Mouse (Mus musculus) liver, postnatal 0 days (tissue): ENCODE measurements around the gene Armc7. TPM values are rescaled to one million over a fixed set of nuclear protein-coding genes. Genes with fewer than 3 reads are reported as not detected.

Experiments
- ATAC-seq: fragments of 200-750 bp; cut with Nextera tagmentation; 2 replicates; pipeline ENCODE4 v1.8.0; 2017; ENCODE audit warnings: mild to moderate bottlenecking, moderate library complexity
- DNase-seq: peaks from one replicate; pipeline ENCODE4 v3.0.0-alpha.2; 2016
- H3K27ac ChIP-seq: fragments of 300-500 bp; sonication (generic); 2 replicates; pipeline ENCODE4 v1.5.1; 2014; ENCODE audit warnings: antibody characterized with exemption, moderate library complexity, mild to moderate bottlenecking, low read depth
- H3K27me3 ChIP-seq: fragments of 300-500 bp; sonication (generic); 2 replicates; pipeline ENCODE4 v1.6.1; 2014; ENCODE audit warnings: low read length, control low read depth, mixed read lengths; ENCODE audit not compliant: insufficient read depth
- H3K36me3 ChIP-seq: fragments of 300-500 bp; sonication (generic); replicated peaks from 2 replicates; pipeline ENCODE4 v1.6.1; 2014; ENCODE audit warnings: mild to moderate bottlenecking, control low read depth, low read length, moderate library complexity, mixed read lengths; ENCODE audit not compliant: insufficient read depth
- H3K4me1 ChIP-seq: fragments of 300-500 bp; sonication (generic); 2 replicates; pipeline ENCODE4 v1.6.1; 2014; ENCODE audit warnings: antibody characterized with exemption, mild to moderate bottlenecking, control low read depth; ENCODE audit not compliant: insufficient read depth
- H3K4me2 ChIP-seq: fragments of 300-500 bp; sonication (generic); 2 replicates; pipeline ENCODE4 v1.6.1; 2014; ENCODE audit warnings: low read depth, mild to moderate bottlenecking, low read length, moderate library complexity, mixed read lengths
- H3K4me3 ChIP-seq: fragments of 300-500 bp; sonication (generic); 2 replicates; pipeline ENCODE4 v1.5.1; 2014; ENCODE audit warnings: low read depth, low read length
- H3K9ac ChIP-seq: fragments of 300-500 bp; sonication (generic); replicated peaks from 2 replicates; pipeline ENCODE4 v1.6.1; 2014; ENCODE audit warnings: mild to moderate bottlenecking, moderate library complexity
- H3K9me3 ChIP-seq: fragments of 300-500 bp; sonication (generic); 2 replicates; pipeline ENCODE4 v1.6.1; 2016; ENCODE audit warnings: mild to moderate bottlenecking, control low read depth, low read length, mixed read lengths
- CTCF ChIP-seq: sonication (generic); IDR thresholded peaks from 2 replicates; pipeline ENCODE4 v1.5.1; 2016; ENCODE audit warnings: antibody characterized with exemption, low read depth
- EP300 ChIP-seq: IDR thresholded peaks from 2 replicates; pipeline ENCODE4 v1.6.1; 2016; ENCODE audit warnings: antibody characterized with exemption, low read depth, mild to moderate bottlenecking
- WGBS: fragments of 180-500 bp; shearing (Covaris S2); extraction: QIAGEN DNeasy Blood & Tissue Kit; methylation state at CpG from one replicate; pipeline ENCODE4 v1.1.7; 2014; ENCODE audit not compliant: insufficient replicate concordance; 5-methylcytosine and 5-hydroxymethylcytosine counted together
- polyA plus RNA-seq: library from polyadenylated mRNA; unstranded; fragments of >200 nt; fragmentation: Nextera tagmentation; extraction: Ambion mirVana; gene quantifications from 2 replicates; pipeline ENCODE4 v1.2.1, GENCODE M21; 2015

Gene Armc7
- polyA plus RNA-seq, 1 experiment from 2014 or later: 3.9 TPM

- peak overlapping the region; percentile 95 for H3K4me2 ChIP-seq
- no peaks in the 10 kb centered on the region for H3K9me3 ChIP-seq
- H3K27me3 ChIP-seq: no peaks in the 10 kb centered on the region
- peaks cover 42% of the 10 kb centered on the region for H3K4me1 ChIP-seq
- DNase-seq (peak; percentile 65), ATAC-seq (peak; percentile 69)
- TF ChIP-seq CTCF: no peak
- TF ChIP-seq EP300: no peak
- H3K36me3 ChIP-seq: no peaks in the 10 kb centered on the region
- peak overlapping the region; percentile 91 for H3K27ac ChIP-seq
- under 1% methylated on average over 52 of the region's 57 CpGs for WGBS
- H3K9ac ChIP-seq: peak overlapping the region; percentile 98
- H3K4me3 ChIP-seq: peak overlapping the region; percentile 98
These were observed 38.1 kb downstream of the Armc7 start for GRCm38 (mm10) chr11:115513271-115514237.

DNA sequence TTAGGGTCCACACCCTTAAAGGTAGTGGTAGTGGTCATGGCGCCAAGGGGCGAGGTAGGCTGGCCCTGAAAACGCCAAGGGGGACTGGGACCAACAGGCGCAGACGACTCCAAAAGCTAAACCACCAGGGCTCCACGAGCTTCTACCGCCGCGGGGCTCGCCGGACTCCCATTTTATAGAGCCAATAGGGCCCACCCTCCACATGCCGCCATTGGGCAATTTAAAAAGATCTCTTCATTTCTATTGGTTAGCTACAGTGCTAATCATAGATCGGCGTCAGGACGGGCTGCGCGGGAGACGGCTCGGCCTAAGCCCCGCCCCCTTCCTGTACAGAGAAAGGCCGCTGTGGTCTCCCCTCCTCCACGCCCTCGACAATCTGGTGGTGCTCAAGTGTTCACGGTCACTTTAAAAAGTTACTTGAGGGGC lies 38.8 kb downstream of the Armc7 start, which contains the start of gene Jpt1:
Jpt1 (minus strand) TSS at position 150 of the 426 bp plus-strand sequence.
- DNase-seq (peak; percentile 95), ATAC-seq (peak; percentile 91)
- Histone ChIP-seq H3K27me3 (no peaks in the 10 kb centered on the region), H3K27ac (peak within 1 kb of the TSS; percentile 91), H3K9ac (peak within 1 kb of the TSS; percentile 98), H3K4me3 (peak within 1 kb of the TSS; percentile 98), H3K36me3 (no peaks in the 10 kb centered on the region), H3K4me1 (peaks cover 38% of the 10 kb centered on the region), H3K4me2 (peak within 1 kb of the TSS; percentile 95), H3K9me3 (no peaks in the 10 kb centered on the region)
- WGBS: under 1% methylated on average over 24 of the region's 24 CpGs
- TF ChIP-seq EP300: peak; percentile 72; the same call in 1 of the 2 replicates
- no peak for TF ChIP-seq CTCF

DNA sequence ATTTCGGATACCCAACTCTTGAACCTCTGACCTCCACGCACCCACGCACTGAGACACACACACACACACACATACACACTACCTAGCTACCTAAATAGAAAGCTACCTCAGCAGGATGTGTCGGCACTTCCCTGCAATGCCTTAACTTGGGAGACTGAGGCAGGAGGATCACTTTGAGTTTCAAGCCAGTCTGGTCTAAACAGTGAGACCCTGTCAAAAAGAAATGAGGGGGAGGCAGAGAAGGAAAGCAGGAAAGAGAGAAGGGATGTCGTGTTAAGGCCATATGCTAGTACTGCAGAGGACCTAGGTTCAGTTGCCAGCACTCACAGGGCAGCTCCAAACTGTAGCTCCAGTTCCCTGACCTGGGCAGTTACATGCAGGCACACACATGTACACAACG lies 39.6 kb downstream of the Armc7 start:
- 62% methylated on average over 6 of the region's 6 CpGs for WGBS
- H3K4me3 ChIP-seq: no peak overlapping the region
- no peak overlapping the region for H3K4me2 ChIP-seq
- no peaks in the 10 kb centered on the region for H3K9me3 ChIP-seq
- H3K27me3 ChIP-seq: no peaks in the 10 kb centered on the region
- DNase-seq (no peak), ATAC-seq (no peak)
- H3K4me1 ChIP-seq: peaks cover 33% of the 10 kb centered on the region
- no peak overlapping the region for H3K27ac ChIP-seq
- H3K36me3 ChIP-seq: no peaks in the 10 kb centered on the region
- TF ChIP-seq CTCF (no peak), EP300 (no peak)
- no peak overlapping the region for H3K9ac ChIP-seq

- Histone ChIP-seq H3K27me3 (no peaks in the 10 kb centered on the region), H3K9me3 (no peaks in the 10 kb centered on the region), H3K4me2 (no peak overlapping the region), H3K4me3 (no peak overlapping the region), H3K4me1 (peaks cover 15% of the 10 kb centered on the region), H3K9ac (no peak overlapping the region), H3K36me3 (no peaks in the 10 kb centered on the region), H3K27ac (no peak overlapping the region)
- 79% methylated on average over 5 of the region's 5 CpGs for WGBS
- ATAC-seq (no peak), DNase-seq (no peak)
- TF ChIP-seq EP300: no peak
- no peak for TF ChIP-seq CTCF
These were observed 41.5 kb downstream of the Armc7 start for GRCm38 (mm10) chr11:115516942-115517341.

DNA sequence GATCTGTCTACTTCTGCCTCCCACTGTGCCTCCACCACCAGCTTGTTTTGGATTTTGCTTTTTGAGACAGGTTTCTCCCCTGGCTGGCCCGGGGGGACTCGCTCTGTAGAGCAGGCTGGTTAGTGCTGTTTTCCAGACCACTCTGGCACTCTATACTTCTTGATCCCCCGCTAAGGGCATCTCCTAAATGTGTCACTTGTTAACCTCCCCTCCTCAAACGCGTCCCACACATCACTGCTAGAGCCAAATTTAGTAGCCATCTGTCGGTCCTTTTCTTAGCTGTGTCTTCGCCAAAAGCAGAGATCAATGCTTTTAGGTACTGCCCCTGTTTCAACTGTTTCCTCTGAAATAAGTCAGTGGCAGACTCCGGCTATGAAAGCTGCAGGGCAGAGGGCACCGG lies 43.2 kb downstream of the Armc7 start:
- DNase-seq (no peak), ATAC-seq (no peak)
- TF ChIP-seq EP300 (no peak), CTCF (no peak)
- Histone ChIP-seq H3K9ac (no peak overlapping the region), H3K4me1 (peaks cover 4% of the 10 kb centered on the region; the same call in 1 of the 2 replicates), H3K4me2 (no peak overlapping the region), H3K27me3 (no peaks in the 10 kb centered on the region), H3K27ac (no peak overlapping the region), H3K9me3 (no peaks in the 10 kb centered on the region), H3K36me3 (peaks cover 6% of the 10 kb centered on the region; the same call in 1 of the 2 replicates), H3K4me3 (no peak overlapping the region)
- WGBS: 59% methylated on average over 9 of the region's 9 CpGs

DNA sequence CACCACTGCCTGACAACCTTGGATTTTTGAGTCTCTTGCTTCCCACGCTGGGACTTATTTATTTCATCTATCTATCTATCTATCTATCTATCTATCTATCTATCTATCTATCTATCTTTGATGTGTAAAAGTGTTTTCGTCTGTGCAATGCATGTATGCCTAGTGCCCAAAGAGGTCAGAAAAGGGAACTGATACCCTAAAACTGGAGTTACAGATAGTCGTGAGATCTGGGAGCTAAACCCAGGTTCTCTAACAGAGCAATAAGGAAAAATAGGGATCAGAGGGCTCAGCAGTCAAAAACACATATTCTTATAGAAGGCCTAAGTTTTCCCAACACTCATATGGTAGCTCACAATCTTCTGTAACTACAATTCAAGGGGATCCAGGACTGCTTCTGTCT lies 44.1 kb downstream of the Armc7 start:
- TF ChIP-seq EP300 (no peak), CTCF (no peak)
- ATAC-seq: no peak
- H3K4me2 ChIP-seq: no peak overlapping the region

More for the DNA sequence above, 44.1 kb downstream of the Armc7 start:
- H3K36me3 ChIP-seq: peaks cover 8% of the 10 kb centered on the region; the same call in 1 of the 2 replicates
- H3K27me3 ChIP-seq: no peaks in the 10 kb centered on the region
- peaks cover 4% of the 10 kb centered on the region; the same call in 1 of the 2 replicates for H3K4me1 ChIP-seq
- H3K4me3 ChIP-seq: no peak overlapping the region
- H3K9ac ChIP-seq: no peak overlapping the region
- H3K9me3 ChIP-seq: no peaks in the 10 kb centered on the region
- DNase-seq: no peak
- WGBS: 65% methylated on average over 3 of the region's 3 CpGs
- H3K27ac ChIP-seq: no peak overlapping the region
